Mouse (Mus musculus) midbrain, embryonic 12.5 days (tissue): ENCODE measurements around the gene Gm4491. TPM values are rescaled to one million over a fixed set of nuclear protein-coding genes. Genes with fewer than 3 reads are reported as not detected.

ENCODE experiments used
- ATAC-seq: fragments of 200-750 bp; cut with Nextera tagmentation; 2 replicates; pipeline ENCODE4 v1.8.0; 2017; ENCODE audit warnings: low read depth, moderate TSS enrichment, moderate library complexity; ENCODE audit not compliant: low FRiP score
- H3K27ac ChIP-seq: fragments of 300-500 bp; sonication (generic); replicated peaks from 2 replicates; pipeline ENCODE4 v1.5.1; 2016; ENCODE audit warnings: mild to moderate bottlenecking
- H3K27me3 ChIP-seq: fragments of 300-500 bp; sonication (generic); 2 replicates; pipeline ENCODE4 v1.6.1; 2016; ENCODE audit warnings: mild to moderate bottlenecking
- H3K36me3 ChIP-seq: fragments of 300-500 bp; sonication (generic); 2 replicates; pipeline ENCODE4 v1.6.1; 2016
- H3K4me1 ChIP-seq: fragments of 300-500 bp; sonication (generic); 2 replicates; pipeline ENCODE4 v1.6.1; 2016
- H3K4me2 ChIP-seq: fragments of 300-500 bp; sonication (generic); replicated peaks from 2 replicates; pipeline ENCODE4 v1.6.1; 2016; ENCODE audit warnings: mild to moderate bottlenecking, moderate library complexity
- H3K4me3 ChIP-seq: fragments of 300-500 bp; sonication (generic); 2 replicates; pipeline ENCODE4 v1.5.1; 2016; ENCODE audit warnings: mild to moderate bottlenecking
- H3K9ac ChIP-seq: fragments of 300-500 bp; sonication (generic); replicated peaks from 2 replicates; pipeline ENCODE4 v1.6.1; 2016; ENCODE audit warnings: mild to moderate bottlenecking, moderate library complexity
- H3K9me3 ChIP-seq: fragments of 300-500 bp; sonication (generic); 2 replicates; pipeline ENCODE4 v1.6.1; 2016; ENCODE audit warnings: mild to moderate bottlenecking
- WGBS: fragments of 180-500 bp; shearing (Covaris S2); methylation state at CpG from one replicate; pipeline ENCODE4 v1.1.7; 2016; 5-methylcytosine and 5-hydroxymethylcytosine counted together
- polyA plus RNA-seq: library from polyadenylated mRNA; unstranded; fragments of >200 nt; fragmentation: Nextera tagmentation; extraction: Ambion mirVana; gene quantifications from 2 replicates; pipeline ENCODE4 v1.2.1, GENCODE M21; 2016

Gene Gm4491
- polyA plus RNA-seq, 1 experiment from 2014 or later = not detected

DNA sequence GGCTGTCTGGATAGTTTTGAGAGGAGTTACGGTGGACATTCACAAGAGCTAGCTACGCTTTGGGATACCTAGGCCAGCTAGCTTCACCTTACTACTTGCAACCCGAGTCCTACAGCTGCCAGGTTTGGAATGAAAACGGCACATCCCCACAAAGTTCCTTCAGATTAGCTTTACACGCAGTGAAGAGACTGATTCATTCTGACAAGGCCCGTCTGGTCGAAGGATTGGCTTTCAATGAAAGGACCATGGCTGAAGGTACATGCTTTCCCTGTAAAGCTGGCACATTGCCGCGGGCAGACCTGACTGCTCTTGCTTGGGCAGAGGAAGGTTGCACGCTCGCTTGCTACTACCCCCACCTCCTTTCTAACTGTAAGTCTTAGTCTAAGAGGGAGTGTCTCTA, 10.0 kb downstream of the Gm4491 start:
- Histone ChIP-seq H3K27me3 (peaks cover 72% of the 10 kb centered on the region), H3K9ac (no peak overlapping the region), H3K4me2 (no peak overlapping the region), H3K27ac (no peak overlapping the region), H3K4me3 (no peak overlapping the region), H3K4me1 (peaks cover 16% of the 10 kb centered on the region), H3K9me3 (no peaks in the 10 kb centered on the region), H3K36me3 (no peaks in the 10 kb centered on the region)
- WGBS = 43% methylated on average over 11 of the region's 11 CpGs
- ATAC-seq = no peak

- Histone ChIP-seq H3K9me3 (no peaks in the 10 kb centered on the region), H3K36me3 (no peaks in the 10 kb centered on the region), H3K27me3 (peaks cover 72% of the 10 kb centered on the region), H3K4me2 (peak overlapping the region; percentile 100), H3K4me1 (peaks cover 16% of the 10 kb centered on the region), H3K4me3 (no peak overlapping the region), H3K27ac (no peak overlapping the region), H3K9ac (no peak overlapping the region)
- no peak for ATAC-seq
- WGBS = 9% methylated on average over 14 of the region's 14 CpGs
Measured at GRCm38 (mm10) chr14:57105111-57105510, 10.6 kb downstream of the Gm4491 start.

- under 1% methylated on average over 101 of the region's 101 CpGs for WGBS
- peak within 1 kb of the TSS; percentile 100 for H3K4me2 ChIP-seq
- peak within 1 kb of the TSS; percentile 44 for H3K9ac ChIP-seq
- no peaks in the 10 kb centered on the region for H3K9me3 ChIP-seq
- peaks cover 16% of the 10 kb centered on the region for H3K4me1 ChIP-seq
- no peaks in the 10 kb centered on the region for H3K36me3 ChIP-seq
- H3K27me3 ChIP-seq = peaks cover 72% of the 10 kb centered on the region
- ATAC-seq = peak; percentile 65
- H3K27ac ChIP-seq = no peak within 1 kb of the TSS
- peak within 1 kb of the TSS; percentile 62 for H3K4me3 ChIP-seq
Measured at GRCm38 (mm10) chr14:57104106-57105023, 11.3 kb downstream of the Gm4491 start, which contains the start of gene Gjb2. Gene Gjb2, minus strand, starts transcription at chr14:57104702.

- Histone ChIP-seq H3K36me3 (no peaks in the 10 kb centered on the region), H3K4me1 (peaks cover 16% of the 10 kb centered on the region), H3K9me3 (no peaks in the 10 kb centered on the region), H3K9ac (peak overlapping the region; percentile 44), H3K4me2 (peak overlapping the region; percentile 100), H3K4me3 (peak overlapping the region; percentile 62), H3K27ac (no peak overlapping the region), H3K27me3 (peaks cover 72% of the 10 kb centered on the region)
- ATAC-seq = no peak
- under 1% methylated on average over 22 of the region's 22 CpGs for WGBS
Measured at GRCm38 (mm10) chr14:57103711-57104105, 12.0 kb downstream of the Gm4491 start.

- ATAC-seq = no peak
- Histone ChIP-seq H3K36me3 (no peaks in the 10 kb centered on the region), H3K9ac (no peak overlapping the region), H3K4me2 (no peak overlapping the region), H3K27ac (no peak overlapping the region), H3K4me1 (peaks cover 16% of the 10 kb centered on the region), H3K4me3 (no peak overlapping the region), H3K9me3 (no peaks in the 10 kb centered on the region), H3K27me3 (peaks cover 68% of the 10 kb centered on the region)
- WGBS = 62% methylated on average over 6 of the region's 6 CpGs
Measured at GRCm38 (mm10) chr14:57103121-57103520, 12.6 kb downstream of the Gm4491 start.

DNA sequence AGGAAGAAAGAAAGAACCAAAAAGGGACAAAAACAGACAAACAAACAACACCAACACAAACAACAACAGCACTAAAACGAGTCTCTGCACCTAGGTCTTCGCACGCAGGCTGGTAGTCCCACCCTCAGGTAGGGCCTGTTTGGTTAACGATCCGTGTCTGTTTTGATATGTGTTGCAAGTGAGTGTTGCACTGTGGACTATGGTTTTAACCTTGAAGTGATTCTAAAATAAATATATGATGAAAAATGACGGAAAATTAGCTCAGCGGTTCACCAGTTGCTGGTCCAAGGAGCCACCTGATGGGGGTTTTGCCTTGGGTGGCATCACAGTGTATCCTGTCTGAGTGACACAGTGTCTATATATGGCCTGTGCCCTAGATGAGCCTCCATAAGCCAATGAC, 14.1 kb downstream of the Gm4491 start:
- no peak overlapping the region for H3K4me3 ChIP-seq
- no peak for ATAC-seq
- 86% methylated on average over 7 of the region's 7 CpGs for WGBS
- no peak overlapping the region for H3K27ac ChIP-seq
- H3K9me3 ChIP-seq = no peaks in the 10 kb centered on the region
- no peak overlapping the region for H3K9ac ChIP-seq
- H3K27me3 ChIP-seq = peaks cover 53% of the 10 kb centered on the region
- no peaks in the 10 kb centered on the region for H3K36me3 ChIP-seq
- peaks cover 16% of the 10 kb centered on the region for H3K4me1 ChIP-seq
- H3K4me2 ChIP-seq = no peak overlapping the region

DNA sequence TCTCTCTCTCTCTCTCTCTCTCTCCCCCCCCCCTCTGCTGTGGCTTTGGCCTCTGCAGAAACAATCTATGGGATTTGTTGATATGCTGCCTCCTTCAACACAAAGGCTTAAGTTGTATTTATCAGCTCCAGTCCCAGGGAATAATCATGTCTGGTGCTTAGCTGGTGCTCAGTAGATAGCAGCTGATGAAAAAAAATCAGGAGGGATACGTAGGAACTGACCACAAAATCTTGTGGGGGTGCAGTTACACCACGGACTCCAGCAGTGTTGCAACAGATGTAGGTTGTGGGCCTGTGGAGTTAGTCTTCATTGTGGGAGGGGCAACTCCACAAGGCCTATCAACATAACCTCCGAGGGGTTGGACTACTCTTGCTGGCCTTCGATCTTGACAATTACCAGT, 19.8 kb downstream of the Gm4491 start:
- Histone ChIP-seq H3K27me3 (no peaks in the 10 kb centered on the region), H3K27ac (no peak overlapping the region), H3K4me2 (no peak overlapping the region), H3K9ac (no peak overlapping the region), H3K4me3 (no peak overlapping the region), H3K9me3 (no peaks in the 10 kb centered on the region), H3K36me3 (no peaks in the 10 kb centered on the region), H3K4me1 (no peaks in the 10 kb centered on the region)
- WGBS = 86% methylated on average over 4 of the region's 4 CpGs
- no peak for ATAC-seq

DNA sequence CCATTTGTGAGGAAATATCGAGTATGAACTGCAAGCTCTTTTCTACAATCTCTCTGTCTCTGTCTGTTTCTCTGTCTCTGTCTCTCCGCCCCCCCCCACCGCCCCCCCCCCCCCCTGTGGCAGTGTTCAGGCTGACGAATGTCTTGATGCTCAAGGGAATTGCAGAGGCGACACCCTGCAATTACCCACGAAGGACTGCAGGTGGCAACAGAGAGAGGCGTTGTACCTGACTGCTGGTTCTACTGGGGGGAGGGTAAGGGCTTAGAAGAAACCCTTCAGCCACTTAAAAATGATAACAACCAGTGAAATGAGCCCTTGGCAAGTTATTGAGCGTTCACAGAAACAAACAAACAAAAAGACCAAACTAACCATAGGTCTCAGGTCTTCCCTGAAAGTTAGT, 22.7 kb downstream of the Gm4491 start:
- 12% methylated on average over 7 of the region's 8 CpGs for WGBS
- no peak overlapping the region for H3K9ac ChIP-seq
- H3K36me3 ChIP-seq = no peaks in the 10 kb centered on the region
- H3K27ac ChIP-seq = no peak overlapping the region
- H3K4me1 ChIP-seq = no peaks in the 10 kb centered on the region
- ATAC-seq = no peak
- no peaks in the 10 kb centered on the region for H3K9me3 ChIP-seq
- H3K4me2 ChIP-seq = no peak overlapping the region
- H3K4me3 ChIP-seq = no peak overlapping the region
- H3K27me3 ChIP-seq = no peaks in the 10 kb centered on the region

GRCm38 (mm10) chr14:57090001-57090400, 25.7 kb downstream of the Gm4491 start:
- no peak for ATAC-seq
- H3K9ac ChIP-seq = no peak overlapping the region
- no peaks in the 10 kb centered on the region for H3K4me1 ChIP-seq
- no peak overlapping the region for H3K4me2 ChIP-seq
- H3K27ac ChIP-seq = no peak overlapping the region
- H3K9me3 ChIP-seq = no peaks in the 10 kb centered on the region
- H3K27me3 ChIP-seq = 0 out of 2 replicates have a peak, but pooled peaks cover 4% of the 10 kb centered on the region
- H3K4me3 ChIP-seq = no peak overlapping the region
- H3K36me3 ChIP-seq = no peaks in the 10 kb centered on the region
- WGBS = 64% methylated on average over 2 of the region's 2 CpGs

GRCm38 (mm10) chr14:57089107-57089506, 26.6 kb downstream of the Gm4491 start:
- Histone ChIP-seq H3K36me3 (no peaks in the 10 kb centered on the region), H3K4me2 (no peak overlapping the region), H3K4me1 (no peaks in the 10 kb centered on the region), H3K4me3 (no peak overlapping the region), H3K9ac (no peak overlapping the region), H3K27ac (no peak overlapping the region), H3K9me3 (no peaks in the 10 kb centered on the region), H3K27me3 (0 out of 2 replicates have a peak, but pooled peaks cover 4% of the 10 kb centered on the region)
- 89% methylated on average over 7 of the region's 7 CpGs for WGBS
- ATAC-seq = no peak

- WGBS = 76% methylated on average over 11 of the region's 11 CpGs
- ATAC-seq = no peak
Measured at GRCm38 (mm10) chr14:57084180-57084668, 31.5 kb downstream of the Gm4491 start.

GRCm38 (mm10) chr14:57082863-57083262, 32.8 kb downstream of the Gm4491 start:
- no peaks in the 10 kb centered on the region for H3K9me3 ChIP-seq
- H3K27ac ChIP-seq = no peak overlapping the region
- ATAC-seq = no peak
- H3K4me3 ChIP-seq = no peak overlapping the region
- 0 out of 2 replicates have a peak, but pooled peaks cover 4% of the 10 kb centered on the region for H3K27me3 ChIP-seq
- H3K4me1 ChIP-seq = no peaks in the 10 kb centered on the region
- H3K4me2 ChIP-seq = no peak overlapping the region
- no peak overlapping the region for H3K9ac ChIP-seq
- no peaks in the 10 kb centered on the region for H3K36me3 ChIP-seq
- 86% methylated on average over 1 of the region's 1 CpGs for WGBS

More at GRCm38 (mm10) chr14:57084180-57084668, 31.5 kb downstream of the Gm4491 start:
- H3K9ac ChIP-seq = no peak overlapping the region
- H3K4me1 ChIP-seq = no peaks in the 10 kb centered on the region
- no peaks in the 10 kb centered on the region for H3K36me3 ChIP-seq
- no peak overlapping the region for H3K4me2 ChIP-seq
- no peak overlapping the region for H3K27ac ChIP-seq
- H3K4me3 ChIP-seq = no peak overlapping the region
- H3K27me3 ChIP-seq = 0 out of 2 replicates have a peak, but pooled peaks cover 4% of the 10 kb centered on the region
- no peaks in the 10 kb centered on the region for H3K9me3 ChIP-seq
